Mouse (Mus musculus) cerebellum, adult 2 months (tissue): ENCODE measurements around the gene Xpc.

Source experiments
- CTCF ChIP-seq: fragments of 200-500 bp; IDR thresholded peaks from 2 replicates; pipeline ENCODE4 v1.5.1; 2011; ENCODE audit warnings: low read depth, mild to moderate bottlenecking, control low read depth, low read length, moderate library complexity, borderline replicate concordance; ENCODE audit not compliant: insufficient read depth
- POLR2A ChIP-seq: fragments of 200-500 bp; IDR thresholded peaks from 2 replicates; pipeline ENCODE4 v1.6.1; 2011; ENCODE audit warnings: low read length, control low read depth, borderline replicate concordance; ENCODE audit not compliant: insufficient read depth

GRCm38 (mm10) chr6:91488496-91489212 lies 27.0 kb downstream of the Xpc start:
- TF ChIP-seq CTCF (no peak), POLR2A (no peak)
